ENCODE assay signal across 8 mouse cellular contexts in genomic region chr16:44138377-44138978, GRCm38 (mm10). TPM values are rescaled to one million over a fixed set of nuclear protein-coding genes. Genes with fewer than 3 reads are reported as not detected.
DNase-seq lines count a peak whose midpoint lies in the region; ATAC-seq and TF ChIP-seq lines count a peak whose summit lies in the region.

No protein-coding gene starts in this region.

- H3K4me3 ChIP-seq in heart, adult 2 months: peak overlapping the region; percentile 83
- H3K4me3 ChIP-seq in E14TG2a.4 (replicated peaks; ENCODE audit: low read length): peak overlapping the region; percentile 99
- peak overlapping the region; percentile 96 for H3K4me3 ChIP-seq in embryonic facial prominence, embryonic 11.5 days (ENCODE audit: low read depth, low read length)
- peak overlapping the region; percentile 100 for H3K4me3 ChIP-seq in hindbrain, embryonic 15.5 days
- H3K4me3 ChIP-seq in lung, postnatal 0 days (ENCODE audit: low read depth, low read length): peak overlapping the region; percentile 99
- H3K4me3 ChIP-seq in stomach, embryonic 16.5 days (replicated peaks; ENCODE audit: low read length): peak overlapping the region; percentile 92

- DNase-seq in heart, adult 2 months: no peak
- DNase-seq in heart, postnatal 4 days: no peak
- no peak for DNase-seq in embryonic facial prominence, embryonic 11.5 days (ENCODE audit: low spot score)
- DNase-seq in lung, postnatal 0 days (ENCODE audit: low spot score): no peak
- no peak for DNase-seq in retina, embryonic 14.5 days (ENCODE audit: low spot score)

- peaks cover 2% of the 10 kb centered on the region; the same call in 1 of the 2 replicates for H3K79me2 ChIP-seq in heart, adult 2 months (replicated peaks; ENCODE audit: control insufficient read depth, insufficient read depth, low read length)

- peak overlapping the region; percentile 98 for H3K27ac ChIP-seq in heart, adult 2 months
- H3K27ac ChIP-seq in embryonic facial prominence, embryonic 11.5 days (replicated peaks; ENCODE audit: low read depth, low read length): 0 out of 2 replicates have a peak overlapping the region, but pooled peaks have one; percentile 5
- H3K27ac ChIP-seq in hindbrain, embryonic 15.5 days (replicated peaks): peak overlapping the region; percentile 99
- peak overlapping the region; percentile 99 for H3K27ac ChIP-seq in lung, postnatal 0 days (ENCODE audit: low read length)
- H3K27ac ChIP-seq in stomach, embryonic 16.5 days (ENCODE audit: low read length): peak overlapping the region; percentile 99

- H3K4me2 ChIP-seq in embryonic facial prominence, embryonic 11.5 days (ENCODE audit: low read depth, low read length): peak overlapping the region; percentile 74
- peak overlapping the region; percentile 78 for H3K4me2 ChIP-seq in hindbrain, embryonic 15.5 days
- peak overlapping the region; percentile 87 for H3K4me2 ChIP-seq in lung, postnatal 0 days (replicated peaks; ENCODE audit: low read depth, low read length)
- H3K4me2 ChIP-seq in stomach, embryonic 16.5 days (ENCODE audit: low read depth, low read length): peak overlapping the region; percentile 93

- TF ChIP-seq CTCF in heart, adult 2 months (IDR thresholded peaks at IDR 0.05): no peak
- no peak for TF ChIP-seq CTCF in E14TG2a.4 (conservative IDR thresholded peaks at IDR 0.05; ENCODE audit: low read length)
- no peak for TF ChIP-seq CTCF in lung, postnatal 0 days (IDR thresholded peaks at IDR 0.05)

- 0 out of 2 replicates have a peak, but pooled peaks have one; percentile 1 for ATAC-seq in embryonic facial prominence, embryonic 11.5 days (replicated peaks; ENCODE audit: insufficient number of reproducible peaks, low FRiP score, low TSS enrichment, low read depth)
- ATAC-seq in hindbrain, embryonic 15.5 days (ENCODE audit: low FRiP score, low read depth): peak; percentile 62
- ATAC-seq in lung, postnatal 0 days: no peak
- ATAC-seq in stomach, embryonic 16.5 days (ENCODE audit: insufficient read depth, low FRiP score): no peak

- no peaks in the 10 kb centered on the region for H3K27me3 ChIP-seq in heart, adult 2 months (ENCODE audit: control insufficient read depth, insufficient read depth, low read length)
- H3K27me3 ChIP-seq in E14TG2a.4 (ENCODE audit: insufficient read depth, low read length): no peaks in the 10 kb centered on the region
- H3K27me3 ChIP-seq in embryonic facial prominence, embryonic 11.5 days (ENCODE audit: control insufficient read depth, insufficient read depth, low read length): no peaks in the 10 kb centered on the region
- H3K27me3 ChIP-seq in hindbrain, embryonic 15.5 days: no peaks in the 10 kb centered on the region
- H3K27me3 ChIP-seq in lung, postnatal 0 days (replicated peaks; ENCODE audit: insufficient read depth, low read length): no peaks in the 10 kb centered on the region
- no peaks in the 10 kb centered on the region for H3K27me3 ChIP-seq in stomach, embryonic 16.5 days (ENCODE audit: control insufficient read depth, insufficient read depth, low read length)

- intact Hi-C loops in heart, adult 2 months (cut with DNase I): loop anchor here (5.0 kb wide), 1 partner anchor 246 kb away; no protein-coding TSS in a partner anchor

- no peak for TF ChIP-seq EP300 in heart, adult 2 months (IDR thresholded peaks at IDR 0.05; ENCODE audit: insufficient read depth, low read depth, low read length)
- TF ChIP-seq EP300 in lung, postnatal 0 days (IDR thresholded peaks at IDR 0.05): no peak

- H3K9me3 ChIP-seq in E14TG2a.4 (ENCODE audit: low read length): no peaks in the 10 kb centered on the region
- no peaks in the 10 kb centered on the region for H3K9me3 ChIP-seq in embryonic facial prominence, embryonic 11.5 days (replicated peaks; ENCODE audit: control insufficient read depth, low read length)
- no peaks in the 10 kb centered on the region for H3K9me3 ChIP-seq in hindbrain, embryonic 15.5 days
- no peaks in the 10 kb centered on the region for H3K9me3 ChIP-seq in lung, postnatal 0 days (ENCODE audit: low read length)
- no peaks in the 10 kb centered on the region for H3K9me3 ChIP-seq in stomach, embryonic 16.5 days (replicated peaks; ENCODE audit: control insufficient read depth, low read length)

- H3K9ac ChIP-seq in heart, adult 2 months (ENCODE audit: low read depth, low read length): peak overlapping the region; percentile 85
- H3K9ac ChIP-seq in embryonic facial prominence, embryonic 11.5 days (replicated peaks; ENCODE audit: low read length): peak overlapping the region; percentile 66
- peak overlapping the region; percentile 84 for H3K9ac ChIP-seq in hindbrain, embryonic 15.5 days
- peak overlapping the region; percentile 92 for H3K9ac ChIP-seq in lung, postnatal 0 days (replicated peaks; ENCODE audit: low read depth)
- H3K9ac ChIP-seq in stomach, embryonic 16.5 days (ENCODE audit: low read length): peak overlapping the region; percentile 82

- H3K36me3 ChIP-seq in heart, adult 2 months (ENCODE audit: control insufficient read depth, insufficient read depth, low read length): peaks cover 2% of the 10 kb centered on the region
- H3K36me3 ChIP-seq in E14TG2a.4 (ENCODE audit: insufficient read depth, low read length): 0 out of 2 replicates have a peak, but pooled peaks cover 10% of the 10 kb centered on the region
- no peaks in the 10 kb centered on the region for H3K36me3 ChIP-seq in embryonic facial prominence, embryonic 11.5 days (replicated peaks; ENCODE audit: control insufficient read depth, insufficient read depth, low read depth, low read length)
- no peaks in the 10 kb centered on the region for H3K36me3 ChIP-seq in hindbrain, embryonic 15.5 days
- no peaks in the 10 kb centered on the region for H3K36me3 ChIP-seq in lung, postnatal 0 days (ENCODE audit: insufficient read depth, low read length)
- H3K36me3 ChIP-seq in stomach, embryonic 16.5 days (ENCODE audit: control insufficient read depth, insufficient read depth, low read length): no peaks in the 10 kb centered on the region

- no peak; the same call in 1 of the 2 replicates for TF ChIP-seq POLR2A in heart, adult 2 months (IDR thresholded peaks at IDR 0.05; ENCODE audit: insufficient read depth, low read depth, low read length)

- H3K4me1 ChIP-seq in heart, adult 2 months (ENCODE audit: control insufficient read depth, insufficient read depth, low read length): peaks cover 5% of the 10 kb centered on the region
- peaks cover 39% of the 10 kb centered on the region for H3K4me1 ChIP-seq in E14TG2a.4 (replicated peaks; ENCODE audit: low read depth, low read length)
- H3K4me1 ChIP-seq in embryonic facial prominence, embryonic 11.5 days (ENCODE audit: control insufficient read depth, insufficient read depth, low read length): no peaks in the 10 kb centered on the region
- H3K4me1 ChIP-seq in hindbrain, embryonic 15.5 days (replicated peaks): peaks cover 34% of the 10 kb centered on the region
- peaks cover 3% of the 10 kb centered on the region for H3K4me1 ChIP-seq in lung, postnatal 0 days (ENCODE audit: insufficient read depth, low read depth, low read length)
- H3K4me1 ChIP-seq in stomach, embryonic 16.5 days (ENCODE audit: control insufficient read depth, insufficient read depth, low read length): peaks cover 8% of the 10 kb centered on the region

- under 1% methylated on average over 24 of the region's 24 CpGs for WGBS in heart, adult 2 months
- WGBS in embryonic facial prominence, embryonic 11.5 days: 2% methylated on average over 24 of the region's 24 CpGs
- 1% methylated on average over 24 of the region's 24 CpGs for WGBS in hindbrain, embryonic 15.5 days
- 2% methylated on average over 24 of the region's 24 CpGs for WGBS in lung, postnatal 0 days
- under 1% methylated on average over 24 of the region's 24 CpGs for WGBS in stomach, embryonic 16.5 days

RNA-seq across cellular contexts. Expression of gene Atp6v1a, which starts 1.0 kb away (rescaled TPM):
- total RNA-seq in heart, adult 2 months (2021): 10 to 100 TPM; 24.2 to 25.3 TPM
- 8.3 and 19.2 TPM in 2 replicates for polyA plus RNA-seq in heart, adult 2 months (2012; rRNA removed)
- 10 to 100 TPM; 49.8 to 52.8 TPM for total RNA-seq in heart, postnatal 4 days (2021)
- 61.9 and 66.0 TPM in 2 replicates for polyA plus RNA-seq in embryonic facial prominence, embryonic 11.5 days (2014; fragmentation: Nextera tagmentation; extraction: Ambion mirVana)
- polyA plus RNA-seq in hindbrain, embryonic 15.5 days (2015; fragmentation: Nextera tagmentation; extraction: Ambion mirVana): 129 and 131 TPM in 2 replicates
- polyA plus RNA-seq in lung, postnatal 0 days (2015; fragmentation: Nextera tagmentation; extraction: Ambion mirVana): 77.7 and 87.3 TPM in 2 replicates
- polyA plus RNA-seq in stomach, embryonic 16.5 days (2015; fragmentation: Nextera tagmentation; extraction: Ambion mirVana): 67.7 and 82.7 TPM in 2 replicates

RNA-seq across cellular contexts. Expression of gene Naa50, which starts 1.2 kb away (rescaled TPM):
- 10 to 100 TPM; 57.6 to 62.1 TPM for total RNA-seq in heart, adult 2 months (2021)
- 6.6 and 13.4 TPM in 2 replicates for polyA plus RNA-seq in heart, adult 2 months (2012; rRNA removed)
- total RNA-seq in heart, postnatal 4 days (2021): 100 to 1,000 TPM in 1 of 2 experiments, 10 to 100 TPM in 1; 96.8 to 100 TPM
- 92.4 and 97.7 TPM in 2 replicates for polyA plus RNA-seq in embryonic facial prominence, embryonic 11.5 days (2014; fragmentation: Nextera tagmentation; extraction: Ambion mirVana)
- 62.4 and 64.9 TPM in 2 replicates for polyA plus RNA-seq in hindbrain, embryonic 15.5 days (2015; fragmentation: Nextera tagmentation; extraction: Ambion mirVana)
- 30.0 and 34.7 TPM in 2 replicates for polyA plus RNA-seq in lung, postnatal 0 days (2015; fragmentation: Nextera tagmentation; extraction: Ambion mirVana)
- polyA plus RNA-seq in stomach, embryonic 16.5 days (2015; fragmentation: Nextera tagmentation; extraction: Ambion mirVana): 87.4 and 107 TPM in 2 replicates

RNA-seq across cellular contexts. Expression of gene Usf3, which starts 34.6 kb away (rescaled TPM):
- 10 to 100 TPM; 16.5 to 21.2 TPM for total RNA-seq in heart, adult 2 months (2021)
- polyA plus RNA-seq in heart, adult 2 months (2012; rRNA removed): 5.9 and 8.1 TPM in 2 replicates
- total RNA-seq in heart, postnatal 4 days (2021): 10 to 100 TPM; 22.2 to 24.2 TPM
- polyA plus RNA-seq in embryonic facial prominence, embryonic 11.5 days (2014; fragmentation: Nextera tagmentation; extraction: Ambion mirVana): 4.4 and 4.6 TPM in 2 replicates
- 2.4 and 3.0 TPM in 2 replicates for polyA plus RNA-seq in hindbrain, embryonic 15.5 days (2015; fragmentation: Nextera tagmentation; extraction: Ambion mirVana)
- 2.4 and 2.5 TPM in 2 replicates for polyA plus RNA-seq in lung, postnatal 0 days (2015; fragmentation: Nextera tagmentation; extraction: Ambion mirVana)
- polyA plus RNA-seq in stomach, embryonic 16.5 days (2015; fragmentation: Nextera tagmentation; extraction: Ambion mirVana): 2.7 and 3.3 TPM in 2 replicates

Comparison
In these comparisons a context has a peak if more than half of its experiments do, and no peak if none do; other contexts are left out.
1. H3K27ac ChIP-seq: peak in every context shown above with its lines; median percentile 99 in hindbrain, embryonic 15.5 days; 99 in lung, postnatal 0 days; 99 in stomach, embryonic 16.5 days; 98 in heart, adult 2 months; 5 in embryonic facial prominence, embryonic 11.5 days.
2. ATAC-seq: peak in embryonic facial prominence, embryonic 11.5 days (single experiment) and hindbrain, embryonic 15.5 days (single experiment); none in lung, postnatal 0 days (single experiment) and stomach, embryonic 16.5 days (single experiment).
3. Peak in every context shown above with its lines, with median percentiles within 50 percentile points of each other: H3K4me3 ChIP-seq, H3K9ac ChIP-seq and H3K4me2 ChIP-seq.